Mouse (Mus musculus): ENCODE data around the gene Agmat. TPM values are rescaled to one million over a fixed set of nuclear protein-coding genes. Genes with fewer than 3 reads are reported as not detected.

The Agmat gene
- polyA plus RNA-seq (2012; rRNA removed): 0.24 and 0.38 TPM in 2 replicates

- DNase-seq (ENCODE audit: low read depth): no peak
Measured at GRCm38 (mm10) chr4:141746578-141747346, at the start of gene Agmat. Gene Agmat (plus strand): TSS chr4:141746672.

- no peak for DNase-seq (ENCODE audit: low read depth)
Measured at GRCm38 (mm10) chr4:141704625-141705024, 41.8 kb upstream of the Agmat start.

DNA sequence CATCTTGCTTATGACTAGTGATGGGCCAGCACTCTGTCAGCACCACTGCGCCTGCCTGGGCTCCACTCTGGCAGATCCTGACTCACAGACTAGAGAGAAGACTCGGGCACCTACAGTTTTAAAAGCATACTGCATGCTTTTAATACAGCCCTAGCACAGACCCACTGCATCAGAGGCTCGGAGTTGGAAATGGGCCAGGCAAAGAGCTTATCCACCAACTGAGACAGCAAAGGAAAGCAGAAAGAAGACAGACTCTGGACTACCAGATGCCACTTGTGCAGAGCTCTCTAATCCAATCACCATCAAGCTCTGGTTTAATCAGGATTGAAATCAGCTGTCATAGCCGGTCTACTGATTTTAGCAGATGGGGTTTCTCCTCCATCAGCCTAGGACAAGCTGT, 41.1 kb upstream of the Agmat start:
- DNase-seq (ENCODE audit: low read depth): no peak

- DNase-seq (ENCODE audit: low read depth): no peak
Measured at GRCm38 (mm10) chr4:141708005-141708404, 38.5 kb upstream of the Agmat start.

DNA sequence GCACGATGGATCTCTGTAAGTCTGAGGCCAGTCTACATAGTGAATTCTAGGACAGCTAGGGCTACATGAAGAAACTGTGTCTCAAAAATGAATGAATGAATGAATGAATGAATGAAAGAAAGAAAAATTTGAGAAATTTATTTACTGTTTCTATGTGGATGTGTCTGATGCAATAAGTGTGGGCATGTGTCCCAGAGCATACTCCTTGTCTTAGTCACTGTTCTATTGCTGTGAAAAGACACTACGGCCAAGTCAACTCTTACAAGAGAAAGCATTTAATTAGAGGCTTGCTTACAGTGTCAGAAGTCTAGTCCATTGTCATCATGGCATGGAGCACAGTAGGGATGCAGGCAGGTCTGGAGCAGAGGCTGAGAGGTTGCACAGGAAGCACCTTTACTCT, 37.5 kb upstream of the Agmat start:
- no peak for DNase-seq (ENCODE audit: low read depth)

GRCm38 (mm10) chr4:141711250-141711649, 35.2 kb upstream of the Agmat start:
- no peak for DNase-seq (ENCODE audit: low read depth)

DNA sequence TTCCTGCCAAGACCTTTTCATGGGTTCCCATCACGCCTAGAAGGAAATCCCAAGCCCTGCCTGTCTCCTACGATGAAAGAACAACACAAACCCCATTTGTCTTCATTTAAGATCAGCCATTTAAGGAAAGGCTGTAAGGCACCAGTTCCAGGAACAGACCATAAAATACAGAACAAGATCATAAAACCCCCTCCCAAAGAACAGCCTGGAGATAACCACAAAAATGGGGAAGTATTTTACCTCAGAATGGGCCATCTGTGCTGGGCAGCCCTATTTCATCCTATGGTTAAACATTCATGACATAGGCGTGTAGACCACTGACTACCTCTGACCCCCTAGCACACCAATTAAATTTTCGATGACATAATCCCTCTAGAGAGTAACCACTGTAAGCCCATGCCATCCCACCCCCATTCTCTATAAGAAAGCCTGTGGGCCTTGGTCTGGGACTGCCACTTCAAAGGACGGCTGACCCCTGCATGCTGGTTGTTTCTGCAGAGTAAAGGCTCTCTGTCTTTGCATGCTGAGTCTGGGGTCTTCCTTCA, 32.8 kb upstream of the Agmat start:
- no peak for DNase-seq (ENCODE audit: low read depth)

DNA sequence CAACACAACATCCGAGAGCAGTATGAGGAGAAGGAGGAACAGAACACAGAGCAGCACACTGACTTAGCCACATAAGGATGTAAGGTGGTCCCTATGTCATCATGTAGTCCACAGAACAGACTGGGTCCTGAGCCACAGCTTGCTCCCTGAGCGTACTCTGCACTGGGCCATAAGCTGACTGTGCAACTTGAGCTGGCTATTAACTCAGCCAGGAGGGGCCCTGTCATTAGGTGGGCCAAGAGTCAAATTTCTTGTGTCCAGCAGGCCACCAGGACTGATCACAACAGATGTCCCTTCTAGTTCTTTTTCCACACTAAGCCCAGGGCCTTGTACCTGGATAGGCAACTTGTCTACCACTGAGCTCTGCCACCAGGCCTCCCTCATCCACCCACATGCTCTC, 31.4 kb upstream of the Agmat start:
- DNase-seq (ENCODE audit: low read depth): no peak

GRCm38 (mm10) chr4:141717633-141718032, 28.8 kb upstream of the Agmat start:
- DNase-seq (ENCODE audit: low read depth): no peak

DNA sequence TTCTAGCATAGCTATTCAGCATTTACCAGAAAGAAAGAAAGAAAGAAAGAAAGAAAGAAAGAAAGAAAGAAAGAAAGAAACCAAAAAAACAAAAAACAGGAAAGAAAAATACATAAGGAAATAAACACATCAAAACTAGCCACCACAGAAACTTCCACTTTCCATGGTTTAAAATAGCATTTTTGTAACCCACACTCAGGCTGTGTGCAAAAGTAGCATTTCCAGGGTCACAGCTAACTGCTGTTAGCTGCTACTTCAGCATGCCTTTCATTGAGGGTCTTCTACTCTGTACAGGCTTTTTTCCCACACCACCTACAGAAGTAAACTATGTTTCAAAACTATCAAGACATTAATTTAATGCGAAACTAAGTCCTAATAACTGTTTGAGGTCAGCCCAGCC, 27.2 kb upstream of the Agmat start:
- no peak for DNase-seq (ENCODE audit: low read depth)

- DNase-seq (ENCODE audit: low read depth): no peak
Measured at GRCm38 (mm10) chr4:141720761-141721523, 25.5 kb upstream of the Agmat start.

DNA sequence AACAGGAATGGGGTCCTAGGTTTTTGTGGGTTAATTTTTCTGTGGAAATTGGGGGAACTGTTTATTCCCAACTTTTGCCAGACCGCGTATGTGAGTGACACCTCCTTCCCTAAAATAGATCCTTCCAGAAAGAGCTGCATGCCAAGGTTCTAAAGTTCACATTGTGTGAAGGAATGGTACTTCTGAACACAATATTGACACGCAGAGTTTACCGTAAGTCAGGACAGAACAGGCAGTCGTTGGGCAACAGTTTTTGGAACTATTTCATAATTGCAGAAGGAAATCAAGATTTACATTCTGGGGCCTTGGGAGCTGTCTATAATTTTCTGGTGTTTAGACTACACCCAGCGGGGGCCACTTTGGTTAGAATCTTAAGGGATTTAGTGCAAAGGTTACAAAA, 24.5 kb upstream of the Agmat start:
- no peak for DNase-seq (ENCODE audit: low read depth)

DNA sequence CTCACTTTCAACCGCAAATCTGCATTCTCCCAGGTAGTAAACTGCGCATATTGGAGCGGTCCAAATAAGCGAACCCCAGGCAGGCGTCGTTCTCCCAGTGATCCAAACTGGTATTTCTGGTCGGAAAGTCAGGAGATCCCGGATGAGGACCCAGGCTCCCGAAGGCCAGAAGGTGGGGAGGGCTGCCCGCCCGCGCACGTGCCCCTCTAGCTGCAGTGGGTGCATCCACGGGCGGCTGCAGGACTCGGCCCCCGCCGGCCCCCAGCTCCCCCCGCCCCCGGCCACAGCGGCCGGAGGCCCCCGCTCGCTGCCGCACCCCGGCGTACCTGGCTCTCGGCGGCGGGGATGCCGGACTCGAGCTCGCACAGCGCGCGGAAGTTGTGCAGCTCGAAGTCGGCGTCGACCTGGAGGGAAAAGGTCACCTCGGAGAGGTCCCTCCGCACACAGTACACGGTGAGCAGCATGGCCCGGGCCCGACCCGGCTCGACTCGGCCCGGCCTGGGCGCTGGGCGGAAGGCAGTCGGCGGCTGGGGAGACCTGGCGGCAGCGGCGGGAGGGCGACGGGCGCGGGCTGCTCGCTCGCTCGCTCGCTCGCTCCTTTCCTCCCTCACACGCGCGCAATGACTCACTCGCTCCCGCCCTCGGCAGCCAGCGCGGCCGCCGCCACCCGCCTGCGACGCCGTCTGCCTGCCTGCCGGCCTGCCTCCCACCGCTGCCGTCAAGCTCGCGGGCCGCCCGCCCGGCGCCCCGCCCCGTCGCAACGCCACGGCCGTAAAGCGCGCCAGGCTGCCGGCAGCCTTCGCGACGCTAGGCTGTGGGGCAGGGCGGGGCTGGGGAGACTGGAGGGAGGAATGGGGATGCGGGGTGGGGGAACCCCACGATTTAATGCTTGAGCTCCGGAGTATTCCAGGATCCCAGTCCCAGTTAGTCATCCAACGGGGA, 23.5 kb upstream of the Agmat start, which contains the start of gene Ddi2:
Gene Ddi2, minus strand, starts transcription at position 689 of the 942 bp plus-strand sequence.
- DNase-seq (ENCODE audit: low read depth): no peak

DNA sequence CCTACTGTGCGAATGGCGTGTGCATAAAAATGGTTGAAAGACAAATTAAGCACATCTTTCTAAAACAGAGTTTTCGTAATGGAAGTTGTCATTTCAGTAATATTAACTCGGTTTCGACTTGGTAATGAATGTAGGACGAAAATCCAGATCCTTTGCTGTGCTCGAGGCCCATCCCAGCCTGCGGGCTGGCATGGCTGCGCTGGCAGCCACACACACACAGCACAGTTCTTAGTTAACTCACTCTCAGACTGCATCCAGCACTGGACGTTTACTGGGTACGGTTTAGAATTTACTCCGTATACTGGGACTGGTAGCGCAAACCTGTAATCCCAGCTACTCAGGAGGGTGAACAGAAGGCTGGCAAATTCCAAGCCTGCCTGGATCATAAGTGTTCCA, 22.8 kb upstream of the Agmat start:
- DNase-seq (ENCODE audit: low read depth): no peak

DNA sequence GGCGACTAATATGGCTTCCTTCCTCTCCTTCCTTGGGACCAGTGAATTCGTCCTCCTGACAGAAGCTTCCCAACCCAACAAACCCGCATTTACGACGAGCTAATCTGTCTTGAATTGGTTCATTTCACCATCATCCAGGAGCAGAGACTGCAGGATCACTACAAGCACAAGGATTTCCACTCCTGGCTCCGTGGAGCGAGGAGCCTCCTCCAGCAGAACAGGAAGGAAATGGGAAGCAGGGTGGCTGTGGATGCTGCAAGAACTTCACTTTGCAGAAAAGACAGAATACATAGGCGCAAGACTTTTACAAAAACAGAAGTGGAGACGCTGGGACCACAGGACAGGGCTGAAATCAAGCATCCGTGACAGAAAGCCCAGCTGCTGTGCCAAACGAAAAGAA, 21.9 kb upstream of the Agmat start:
- no peak for DNase-seq (ENCODE audit: low read depth)

GRCm38 (mm10) chr4:141725277-141725676, 21.2 kb upstream of the Agmat start:
- DNase-seq (ENCODE audit: low read depth): no peak

GRCm38 (mm10) chr4:141725738-141726137, 20.7 kb upstream of the Agmat start:
- peak; percentile 88 for DNase-seq (ENCODE audit: low read depth)

- DNase-seq (ENCODE audit: low read depth): no peak
Measured at GRCm38 (mm10) chr4:141729266-141729665, 17.2 kb upstream of the Agmat start.

DNA sequence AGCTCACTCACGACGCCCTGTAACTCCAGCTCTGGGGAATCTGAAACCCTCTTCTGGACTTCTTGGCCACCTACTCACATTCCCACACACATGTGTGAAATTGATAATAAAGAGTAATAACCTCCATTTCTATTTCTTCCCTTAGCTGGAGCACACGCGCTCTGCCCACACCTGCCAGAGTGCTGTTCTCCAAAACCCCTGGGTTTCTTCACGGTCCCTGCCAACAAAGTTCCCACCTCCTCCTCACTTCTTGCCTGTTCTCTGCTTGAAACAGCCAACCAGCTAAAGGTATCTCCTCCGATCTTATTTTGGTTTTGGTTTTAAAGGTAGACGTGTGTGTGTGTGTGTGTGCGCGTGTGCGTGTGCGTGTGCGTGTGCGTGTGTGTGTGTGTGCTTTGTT, 16.1 kb upstream of the Agmat start:
- DNase-seq (ENCODE audit: low read depth): no peak

GRCm38 (mm10) chr4:141731766-141732165, 14.7 kb upstream of the Agmat start:
- no peak for DNase-seq (ENCODE audit: low read depth)

DNA sequence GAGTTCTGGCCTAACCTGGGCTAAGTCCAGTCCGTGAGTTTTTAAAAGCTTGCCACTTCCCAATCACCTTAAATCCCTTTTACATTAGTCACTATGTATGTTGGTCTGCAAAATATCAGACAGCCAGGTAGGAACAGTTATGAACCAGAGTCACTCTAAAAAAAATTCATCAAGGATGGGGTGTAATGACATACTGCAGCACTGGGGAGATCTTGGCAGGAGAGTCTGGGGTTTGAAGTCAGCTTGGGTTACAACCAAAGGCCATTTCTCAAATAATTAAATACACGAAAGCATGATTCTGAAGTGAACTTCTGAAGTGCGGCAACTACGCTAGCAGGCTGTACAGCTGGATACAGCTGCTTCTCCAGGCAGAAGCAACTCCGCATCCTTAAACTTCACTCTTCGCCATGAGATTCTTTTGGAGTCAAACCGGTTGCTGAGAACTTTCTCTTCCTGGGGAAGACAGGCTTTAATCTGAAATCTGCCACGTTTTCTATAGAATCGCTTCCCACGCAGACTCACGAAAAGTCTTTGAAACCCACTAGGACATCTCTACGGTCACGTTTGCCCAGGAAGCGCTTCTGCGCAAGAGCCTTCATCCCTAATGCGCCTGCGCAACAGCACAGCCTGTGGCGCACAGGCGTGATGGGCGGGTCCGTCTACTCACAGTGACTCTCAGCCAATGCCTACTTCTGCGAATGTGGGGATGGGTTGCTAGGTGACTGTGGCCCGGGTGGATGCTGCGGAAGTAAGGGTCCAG, 11.8 kb upstream of the Agmat start:
- no peak for DNase-seq (ENCODE audit: low read depth)
